Mouse (Mus musculus) olfactory bulb, adult 2 months (tissue): ENCODE measurements at regions not wholly inside any gene's neighbourhood (a gene's known extent, or its start where the extent isn't known, plus 50 kb on each side); places are given as distances from the start of the nearest gene placed in this dataset.

ENCODE experiments used
- CTCF ChIP-seq: fragments of 200-500 bp; IDR thresholded peaks from 2 replicates; pipeline ENCODE4 v1.5.1; 2012; ENCODE audit warnings: low read depth, mild to moderate bottlenecking, low read length, moderate library complexity; ENCODE audit not compliant: insufficient read depth
- POLR2A ChIP-seq: fragments of 200-500 bp; IDR thresholded peaks from 2 replicates; pipeline ENCODE4 v1.6.1; 2012; ENCODE audit warnings: mild to moderate bottlenecking, low read depth, low read length, moderate library complexity; ENCODE audit not compliant: insufficient read depth

DNA sequence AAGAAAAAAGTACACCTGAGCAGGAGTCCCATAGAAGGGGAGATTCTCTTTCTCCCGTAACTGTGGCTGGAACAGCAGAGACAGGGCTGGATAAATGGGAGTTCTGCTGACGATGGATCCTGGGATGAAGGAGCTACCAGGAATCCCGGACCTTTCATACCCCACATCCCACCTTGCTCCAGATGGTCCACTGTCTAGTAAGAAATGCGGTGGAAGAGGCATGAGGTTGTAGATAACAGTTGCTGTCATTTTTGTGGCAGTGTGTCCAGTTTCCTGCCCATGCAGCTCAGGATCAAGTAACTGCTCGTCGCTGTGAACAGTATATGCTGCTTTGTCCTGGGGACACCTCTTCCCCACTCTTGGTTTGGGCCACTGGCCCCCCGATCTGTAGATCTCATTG is 190.1 kb upstream of the Mphosph6 start:
- no peak for TF ChIP-seq POLR2A
- no peak for TF ChIP-seq CTCF
